Mouse (Mus musculus): ENCODE results near the gene Gale.

GRCm38 (mm10) chr4:135987714-135988113 lies 24.2 kb downstream of the Gale start:
- TF ChIP-seq CTCF (IDR thresholded peaks at IDR 0.05; ENCODE audit: borderline replicate concordance, insufficient read depth, low read length) (no peak), POLR2A (IDR thresholded peaks at IDR 0.05; ENCODE audit: low read depth, low read length) (no peak)

All from embryonic fibroblast, embryonic 13.5 days (primary cell).